Mouse (Mus musculus) adrenal gland, postnatal 36 days (tissue): ENCODE measurements at regions not wholly inside any gene's neighbourhood (a gene's known extent, or its start where the extent isn't known, plus 50 kb on each side); places are given as distances from the start of the nearest gene placed in this dataset.

Experiments used
- DNase-seq, 2 experiments: peaks; one replicate each; pipeline ENCODE4 v3.0.0; 2021; ENCODE audit warnings: mixed read lengths in 1 of 2

DNA sequence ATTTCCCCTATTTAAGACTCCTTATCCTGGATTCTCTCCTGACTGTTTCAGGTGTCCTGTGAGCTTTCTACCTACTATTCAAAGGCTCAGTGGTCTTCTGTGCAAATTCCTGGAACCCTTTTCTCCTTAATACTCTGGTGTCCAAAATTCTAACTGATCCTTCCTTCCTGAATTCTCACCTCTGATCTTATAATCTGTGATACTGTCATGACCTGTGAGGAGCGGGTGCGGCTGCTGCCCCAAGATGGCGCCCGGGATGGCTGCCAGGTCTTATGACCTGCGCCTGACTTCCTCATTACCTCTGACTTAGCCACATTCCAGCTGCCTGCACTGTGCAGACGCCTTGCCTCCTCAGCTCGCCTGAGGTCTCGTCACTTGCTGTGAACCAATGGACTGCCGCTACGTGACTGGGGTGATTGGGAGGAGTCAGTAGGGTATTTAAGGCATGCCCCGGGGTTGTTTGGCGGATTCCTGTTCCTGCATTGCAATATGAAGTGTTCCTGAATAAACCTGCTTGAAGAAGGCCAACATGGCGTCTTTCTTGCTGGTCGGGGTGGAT lies 131.2 kb downstream of the Ptbp2 start:
- no peak for DNase-seq

DNA sequence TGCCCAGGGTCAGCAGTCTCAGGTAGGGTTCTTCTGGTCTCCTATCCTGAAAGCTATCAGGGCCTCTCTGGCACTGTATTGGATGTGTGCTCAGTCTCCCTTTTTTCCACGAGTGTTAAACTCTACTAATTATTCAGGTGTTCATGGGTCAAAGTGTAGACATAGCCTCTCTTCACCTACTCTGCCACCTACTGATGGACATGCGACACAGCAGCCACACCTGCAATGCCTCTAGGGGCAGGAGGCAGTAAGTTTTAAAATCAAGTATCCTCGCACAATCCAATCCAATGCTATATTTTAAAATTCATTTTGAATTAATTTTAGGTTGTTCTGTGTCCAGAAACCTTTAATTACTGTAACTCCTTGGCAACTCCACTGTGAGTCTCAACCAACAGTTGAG lies 145.6 kb downstream of the Ptbp2 start:
- DNase-seq: peak in 1 of 2 experiments; percentile 2

DNA sequence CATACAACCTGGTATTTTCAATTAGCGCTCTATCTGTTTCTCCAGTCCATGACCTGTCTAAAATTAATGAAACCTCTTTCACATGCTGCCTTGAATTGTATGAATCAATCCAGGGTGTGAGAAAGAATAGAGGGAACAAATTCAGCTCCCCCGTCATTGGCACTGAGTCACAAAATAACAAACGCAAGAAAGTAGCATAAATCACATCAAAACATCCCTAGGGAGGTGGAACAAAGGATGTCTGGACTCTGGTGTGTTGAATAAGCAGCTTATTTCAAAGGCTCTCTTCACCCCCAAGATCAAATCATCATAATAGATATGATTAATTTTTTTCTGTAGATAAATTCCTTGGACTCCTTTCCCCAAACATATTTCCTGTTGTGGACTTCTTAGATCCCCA lies 148.6 kb downstream of the Ptbp2 start:
- peak in 1 of 2 experiments; percentile 7 for DNase-seq

DNA sequence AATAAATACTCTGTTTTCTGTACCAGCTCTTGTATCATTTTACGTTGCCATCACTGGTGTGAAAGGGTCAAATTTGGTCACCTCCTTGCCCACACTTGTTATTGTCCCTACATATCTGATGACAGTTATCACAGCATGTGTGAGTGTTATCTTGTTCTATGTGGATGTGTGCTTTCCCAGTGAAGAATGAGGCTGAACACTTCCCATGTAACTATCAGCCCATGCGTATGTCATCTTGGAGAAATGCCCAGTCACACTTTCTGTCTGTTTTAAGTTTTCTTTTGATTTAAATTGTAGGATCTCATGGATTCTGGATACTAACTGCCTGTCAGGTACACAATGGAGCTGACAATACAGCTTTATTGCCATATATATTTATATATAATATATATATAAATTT lies 150.8 kb downstream of the Ptbp2 start:
- no peak for DNase-seq

DNA sequence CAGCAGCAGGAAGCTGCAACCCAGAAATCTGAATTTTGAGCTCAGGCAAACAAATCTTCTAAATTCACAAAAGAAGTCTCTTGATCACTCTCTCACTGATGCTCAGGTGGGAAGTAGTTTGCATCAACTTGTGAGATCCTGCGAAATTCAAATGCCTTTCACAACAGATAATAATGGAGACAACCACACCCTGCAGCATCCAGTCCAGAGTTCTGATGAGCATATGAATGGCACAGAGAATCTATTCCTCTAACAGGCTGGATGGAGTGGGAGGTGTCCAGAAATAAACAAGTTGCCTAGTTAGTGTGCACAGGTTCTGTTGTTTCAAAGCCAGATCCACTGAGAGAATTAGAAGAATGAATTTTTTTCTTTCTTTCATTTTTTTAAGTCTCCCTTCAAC lies 178.2 kb downstream of the Ptbp2 start:
- DNase-seq: no peak

DNA sequence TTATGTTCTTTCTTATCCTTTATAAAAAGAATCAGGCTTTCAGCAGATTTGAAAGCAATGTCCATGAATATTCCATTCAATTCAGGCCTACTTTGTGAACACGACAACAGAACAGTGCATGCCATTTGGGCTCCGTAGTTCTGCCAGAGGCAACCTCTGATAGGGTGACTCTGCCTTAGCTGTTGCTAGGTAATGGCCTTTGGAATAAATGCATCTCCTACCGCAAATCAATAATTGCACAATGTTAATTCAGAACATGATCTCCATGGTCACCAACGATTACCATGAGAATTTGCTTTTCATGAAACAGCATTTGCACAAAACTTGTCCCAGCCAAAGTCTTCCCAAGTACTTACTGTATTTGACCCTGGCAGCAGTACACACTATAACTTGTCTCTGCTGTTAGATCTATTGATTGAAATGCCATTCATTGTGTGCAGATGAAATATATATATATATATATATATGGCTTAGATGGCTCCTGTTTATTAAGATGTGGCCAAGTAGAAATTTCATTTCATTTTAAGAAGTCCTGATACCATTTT lies 195.3 kb downstream of the Ptbp2 start:
- DNase-seq: no peak

DNA sequence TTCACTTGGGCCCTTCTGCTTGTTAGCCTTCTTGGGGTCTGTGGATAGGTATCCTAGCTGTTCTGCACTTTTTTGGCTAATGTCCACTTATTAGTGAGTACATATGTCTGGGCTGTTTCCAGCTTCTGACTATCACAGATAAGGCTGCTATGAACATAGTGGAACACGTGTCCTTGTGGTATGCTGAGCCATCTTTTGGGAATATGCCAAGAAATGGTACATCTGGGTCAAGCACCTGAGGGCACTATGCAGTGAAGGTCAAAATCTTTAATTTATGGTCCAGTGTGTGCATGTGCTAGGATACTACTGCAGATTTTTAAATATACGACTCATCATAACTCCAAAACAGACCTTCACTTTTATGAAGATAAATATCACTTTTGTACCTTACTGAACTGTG lies 196.3 kb downstream of the Ptbp2 start:
- peak; percentile 17 to 21 for DNase-seq

DNA sequence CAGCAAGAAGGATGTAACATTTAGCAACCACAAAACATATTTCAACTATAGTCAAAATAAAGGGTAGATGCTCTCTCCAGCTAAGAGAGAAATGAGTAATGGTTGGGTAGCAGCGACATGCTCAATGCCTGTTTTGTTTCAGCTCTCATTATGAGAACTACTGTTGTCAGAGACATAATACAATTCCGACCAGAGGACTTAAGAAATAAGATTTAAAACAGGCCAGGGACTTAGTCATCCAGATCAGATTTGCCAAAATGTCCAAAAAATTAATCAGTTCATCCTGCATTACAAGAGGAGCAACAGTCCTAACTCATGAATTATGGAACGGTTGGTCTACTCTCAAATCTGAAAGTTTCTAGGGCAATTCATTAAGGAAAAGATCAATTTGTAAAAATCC lies 208.8 kb downstream of the Ptbp2 start:
- no peak for DNase-seq

DNA sequence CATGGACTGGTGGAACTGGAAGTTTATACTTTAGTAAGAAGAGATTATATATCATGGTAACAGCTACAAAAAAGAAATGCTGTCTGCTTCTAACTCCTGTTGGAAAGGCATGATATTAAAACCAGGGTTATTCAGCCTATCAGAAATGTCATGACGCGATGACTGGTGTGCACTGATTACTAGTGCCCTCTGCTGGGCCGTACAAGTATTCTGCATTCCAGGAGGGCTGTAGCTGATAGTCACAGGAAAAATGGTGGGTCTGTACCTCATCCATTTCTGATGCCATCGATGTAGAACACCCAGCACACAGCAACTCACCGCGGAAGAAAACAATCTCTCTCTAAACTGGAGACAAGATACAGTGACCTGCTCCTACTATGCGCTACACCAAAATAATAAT lies 246.4 kb downstream of the Ptbp2 start:
- no peak for DNase-seq

DNA sequence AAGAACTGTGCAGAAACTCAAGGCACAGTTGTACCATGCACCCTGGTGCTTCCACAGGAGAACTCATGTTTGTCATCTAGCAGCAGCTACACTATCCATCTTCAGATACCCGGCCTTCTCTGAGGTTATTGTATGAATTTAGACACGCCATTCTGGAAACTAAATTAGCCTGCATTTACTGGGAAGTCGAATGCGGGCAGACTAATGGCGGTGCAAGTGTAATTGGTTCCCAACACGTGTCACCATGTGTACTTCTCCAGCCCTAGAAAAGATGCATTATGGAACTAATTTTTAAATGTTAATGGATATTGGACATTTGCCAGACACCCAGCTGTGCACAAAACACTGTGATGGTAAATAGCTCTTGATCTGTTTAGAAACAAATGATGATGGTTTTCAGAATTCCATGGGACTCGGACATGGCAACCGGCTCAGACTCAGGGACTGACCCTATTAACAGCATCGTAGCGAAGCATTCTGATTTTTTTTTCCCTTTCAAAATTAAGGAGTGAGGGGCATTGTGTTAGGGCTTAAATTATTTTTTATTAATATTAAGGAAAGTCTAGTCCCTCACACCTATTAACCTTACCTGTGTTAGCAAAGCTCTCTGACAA lies 259.6 kb downstream of the Ptbp2 start:
- DNase-seq: no peak

DNA sequence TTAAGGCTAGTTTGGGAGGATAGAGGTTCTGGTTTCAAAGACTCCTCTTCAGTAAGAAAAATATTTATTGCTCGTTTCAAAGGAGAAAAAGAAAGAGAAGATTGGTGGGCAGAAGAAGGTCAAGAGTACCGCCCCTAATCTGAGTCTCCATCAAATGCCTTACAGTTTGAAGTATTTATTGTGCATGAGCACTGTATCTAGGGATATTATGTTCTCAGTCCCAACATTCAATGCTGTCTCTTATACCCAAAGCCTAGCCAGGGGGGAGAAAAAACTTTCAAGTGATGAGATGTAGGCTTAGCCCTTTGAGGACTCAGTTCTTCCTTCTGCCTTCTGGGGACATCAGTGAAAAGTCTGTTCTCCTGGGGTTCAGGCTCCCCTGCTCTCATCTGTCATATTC lies 271.7 kb downstream of the Ptbp2 start:
- no peak for DNase-seq

DNA sequence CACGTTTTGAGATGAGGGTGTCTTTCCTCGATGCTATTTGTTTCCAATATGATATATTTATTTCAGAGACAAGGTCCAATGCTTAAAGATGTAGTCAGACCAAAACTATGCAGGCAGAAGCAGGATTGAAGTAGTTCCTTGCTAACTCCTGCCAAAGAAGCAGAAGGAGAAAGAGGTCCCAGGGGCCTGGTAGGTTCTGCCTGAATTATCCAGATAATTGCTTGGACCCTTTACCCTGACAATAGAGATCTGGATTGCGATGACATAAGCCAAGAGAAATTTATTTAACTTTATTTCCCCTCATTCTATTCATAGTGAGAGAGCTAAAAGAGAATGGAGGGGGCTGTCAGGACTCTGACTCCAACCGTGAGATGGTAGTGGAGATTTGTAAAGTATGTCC lies 275.1 kb downstream of the Ptbp2 start:
- DNase-seq: no peak

DNA sequence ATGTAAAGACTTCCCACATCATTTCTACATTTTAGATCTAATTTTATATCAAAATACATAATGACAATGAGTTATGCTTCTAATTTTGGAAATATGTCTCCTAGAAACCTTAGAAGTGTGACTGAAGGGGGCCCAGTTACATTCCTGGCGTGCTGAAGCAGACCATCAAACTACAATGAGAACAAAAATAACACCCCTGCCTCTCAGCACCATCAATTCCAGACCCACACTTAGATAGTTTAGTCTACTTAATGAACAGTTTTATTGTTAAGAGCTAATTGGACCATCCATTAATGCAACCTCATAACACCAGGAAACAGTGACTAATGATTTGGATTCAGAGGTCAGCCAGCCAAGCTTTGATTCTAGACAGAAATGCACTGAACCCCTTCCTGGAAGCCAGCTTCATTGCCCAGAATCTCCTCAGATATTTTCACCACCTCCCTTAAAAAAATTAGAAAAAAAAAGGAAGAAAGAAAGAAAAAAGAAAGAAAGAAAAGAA lies 280.7 kb downstream of the Ptbp2 start:
- no peak for DNase-seq

DNA sequence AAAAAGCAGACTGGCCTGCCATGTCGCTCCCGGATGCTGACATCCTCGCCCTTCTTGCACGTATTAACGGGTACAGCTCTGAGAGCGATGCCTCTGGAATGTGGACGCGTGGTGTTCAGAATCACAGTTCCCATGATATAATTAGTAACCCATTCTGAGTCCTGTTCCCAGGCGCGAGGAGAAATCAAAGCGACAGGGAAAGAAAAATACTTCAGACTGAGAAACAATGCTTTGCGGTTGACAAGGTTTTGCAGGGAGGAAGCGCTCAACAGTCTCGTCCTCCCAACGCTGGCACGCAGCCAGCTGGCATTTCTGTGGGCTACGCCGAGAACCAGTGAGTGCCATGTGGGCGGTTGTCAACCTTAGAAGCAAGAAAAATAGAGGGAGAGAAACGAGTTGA lies 285.6 kb downstream of the Ptbp2 start:
- DNase-seq: peak; percentile 27 to 60

DNA sequence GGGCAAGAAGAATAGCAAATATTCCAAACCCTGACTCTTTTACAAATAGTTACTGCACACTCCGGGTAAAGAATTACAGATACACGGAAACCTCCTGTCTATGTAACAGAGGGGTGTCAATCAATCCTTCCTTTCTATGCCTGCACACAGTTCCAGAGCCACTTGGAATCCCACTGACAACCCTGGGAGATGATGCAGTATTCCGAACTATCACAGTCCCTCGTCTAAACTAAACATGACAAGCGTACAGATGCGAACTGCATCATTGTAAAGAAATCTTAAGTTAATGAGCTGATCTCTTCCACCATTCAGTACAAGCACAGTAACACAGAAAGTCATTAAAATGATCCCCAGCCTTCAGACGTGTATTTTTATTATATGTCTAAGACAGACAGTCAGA lies 286.4 kb downstream of the Ptbp2 start:
- no peak for DNase-seq

DNA sequence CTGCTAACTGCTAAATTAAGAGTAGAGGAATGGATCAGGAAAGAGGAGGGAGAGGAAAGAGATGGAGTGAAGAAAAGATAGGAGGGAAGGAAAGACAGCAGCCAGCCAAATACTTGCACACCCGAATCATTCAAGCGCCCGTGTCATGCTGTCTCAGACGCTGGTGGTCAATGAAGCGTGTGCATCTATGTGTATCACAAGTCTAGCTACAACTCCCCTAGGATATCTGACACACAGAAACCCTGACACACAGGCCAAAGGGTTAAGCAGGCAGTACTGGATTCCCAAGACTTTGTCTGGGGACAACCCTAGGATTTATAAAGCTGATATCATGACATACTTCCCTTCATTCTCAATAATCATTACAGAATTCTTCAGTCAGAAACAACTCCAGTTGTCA lies 289.7 kb downstream of the Ptbp2 start:
- DNase-seq: no peak

DNA sequence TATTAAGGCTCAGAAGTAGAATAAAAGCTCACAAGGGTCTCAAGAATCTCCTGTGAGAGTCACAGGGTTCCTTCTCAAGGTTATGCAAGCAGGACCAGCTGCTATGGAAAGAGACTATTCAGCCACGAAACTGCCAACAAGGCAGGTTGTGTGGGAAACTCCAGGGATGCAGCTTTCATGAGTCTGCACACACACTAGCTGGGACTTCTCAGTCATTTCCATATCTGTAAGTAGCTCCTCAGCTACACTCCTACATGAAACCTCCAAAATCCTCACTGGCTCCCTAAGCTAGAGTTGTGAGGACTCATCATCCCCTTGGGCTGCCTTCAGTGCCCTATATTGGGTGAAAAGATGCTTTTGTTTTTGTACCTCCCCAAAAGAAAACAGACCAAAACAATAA lies 291.6 kb downstream of the Ptbp2 start:
- no peak for DNase-seq

DNA sequence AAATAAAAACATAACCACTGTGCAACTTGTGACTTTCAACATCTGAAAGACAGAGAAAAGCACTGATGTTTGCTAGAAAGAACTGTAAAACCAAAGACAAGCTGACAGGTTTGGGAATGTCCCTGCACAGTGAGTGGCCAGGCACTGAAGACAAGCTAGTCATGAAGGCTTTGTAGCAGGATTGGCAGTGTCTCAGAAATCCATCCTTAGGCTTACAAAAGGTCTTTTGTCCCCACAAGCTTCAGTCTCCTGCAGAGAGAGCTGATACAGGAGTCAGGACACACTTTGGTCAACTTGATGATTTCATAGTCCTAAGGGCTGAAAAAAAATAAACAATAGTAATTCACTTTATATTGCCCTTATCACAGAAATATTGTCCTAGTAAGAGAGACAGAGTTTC lies 294.9 kb downstream of the Ptbp2 start:
- DNase-seq: no peak
